Mouse (Mus musculus) C2C12 (cell line): ENCODE measurements around the gene Prrt3. TPM values are rescaled to one million over a fixed set of nuclear protein-coding genes. Genes with fewer than 3 reads are reported as not detected.

Source experiments
- H3K27me3 ChIP-seq: one replicate; pipeline ENCODE4 v1.6.1; 2011; ENCODE audit not compliant: control insufficient read depth, insufficient read depth, insufficient read length
- H3K36me3 ChIP-seq: one replicate; pipeline ENCODE4 v1.6.1; 2011; ENCODE audit not compliant: control insufficient read depth, insufficient read depth
- H3K4me3 ChIP-seq: one replicate; pipeline ENCODE4 v1.5.1; 2011; ENCODE audit warnings: mild to moderate bottlenecking, control low read depth; ENCODE audit not compliant: poor library complexity, insufficient read depth, severe bottlenecking
- H3K79me2 ChIP-seq: one replicate; pipeline ENCODE4 v1.6.1; 2011; ENCODE audit not compliant: control insufficient read depth, insufficient read depth
- H3K79me3 ChIP-seq: one replicate; pipeline ENCODE4 v1.6.1; 2011; ENCODE audit warnings: low read depth, control low read depth
- H3ac ChIP-seq: one replicate; pipeline ENCODE3; 2011; ENCODE audit warnings: low read depth; ENCODE audit not compliant: control insufficient read depth, insufficient read length
- CEBPB ChIP-seq: IDR thresholded peaks from one replicate; pipeline ENCODE4 v1.6.1; 2011; ENCODE audit warnings: low read depth, mild to moderate bottlenecking, control low read depth, moderate library complexity
- CTCF ChIP-seq: IDR thresholded peaks from one replicate; pipeline ENCODE4 v1.5.1; 2011; ENCODE audit not compliant: control insufficient read depth, insufficient read depth, insufficient read length
- FOSL1 ChIP-seq: IDR thresholded peaks from one replicate; pipeline ENCODE4 v1.8.0; 2011; ENCODE audit warnings: mild to moderate bottlenecking, low read length; ENCODE audit not compliant: poor library complexity, insufficient read depth, severe bottlenecking
- MAX ChIP-seq: IDR thresholded peaks from one replicate; pipeline ENCODE4 v1.6.1; 2011; ENCODE audit warnings: mild to moderate bottlenecking, control low read depth
- MYOD1 ChIP-seq: IDR thresholded peaks from one replicate; pipeline ENCODE4 v1.6.1; 2011; ENCODE audit warnings: low read depth; ENCODE audit not compliant: control insufficient read depth, insufficient read length
- MYOG ChIP-seq: IDR thresholded peaks from one replicate; pipeline ENCODE4 v1.6.1; 2011; ENCODE audit not compliant: control insufficient read depth, insufficient read length; ENCODE audit errors: extremely low read depth
- USF1 ChIP-seq: IDR thresholded peaks from one replicate; pipeline ENCODE4 v1.6.1; 2011; ENCODE audit warnings: low read depth, mild to moderate bottlenecking, control low read depth, moderate library complexity
- microRNA-seq: library from miRNA; unstranded; fragments of <30 nt; microRNA quantifications from one replicate; pipeline ENCODE4, GENCODE M21; 2019; ENCODE audit warnings: borderline microRNAs expressed
- polyA plus RNA-seq: library from polyadenylated mRNA; unstranded; fragments of >200 nt; fragmentation: generic; extraction: Trizol; gene quantifications from one replicate; pipeline ENCODE4 v1.2.1, GENCODE M21; 2012; ENCODE audit warnings: missing spikeins

Prrt3 gene
- polyA plus RNA-seq, 1 experiment: 0.04 TPM

DNA sequence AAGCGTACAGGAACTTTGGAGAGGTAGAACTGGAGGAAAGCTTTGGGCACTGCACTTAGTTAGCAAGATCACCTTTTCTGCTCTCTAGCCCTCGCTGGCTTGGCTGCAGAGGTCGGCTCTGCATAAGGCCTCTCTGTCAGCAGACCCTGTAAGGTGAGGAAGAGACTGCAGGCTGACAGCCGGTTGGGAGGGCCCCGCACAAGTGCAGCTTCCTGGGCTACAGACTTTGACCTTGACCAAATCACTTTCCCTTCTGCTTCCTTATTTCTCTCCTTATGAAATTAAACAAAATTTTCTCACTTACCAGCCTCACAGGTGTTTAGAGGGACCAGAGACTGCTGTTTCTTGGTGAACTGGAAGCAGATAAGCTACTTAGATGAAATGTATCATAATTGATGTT is 46.7 kb downstream of the Prrt3 start:
- Histone ChIP-seq H3K36me3 (no peaks in the 10 kb centered on the region), H3K4me3 (no peak overlapping the region), H3K27me3 (peaks cover 34% of the 10 kb centered on the region), H3ac (no peak overlapping the region), H3K79me2 (no peaks in the 10 kb centered on the region), H3K79me3 (no peaks in the 10 kb centered on the region)
- TF ChIP-seq MAX (no peak), CTCF (no peak), MYOG (no peak), CEBPB (no peak), FOSL1 (no peak), MYOD1 (no peak)

DNA sequence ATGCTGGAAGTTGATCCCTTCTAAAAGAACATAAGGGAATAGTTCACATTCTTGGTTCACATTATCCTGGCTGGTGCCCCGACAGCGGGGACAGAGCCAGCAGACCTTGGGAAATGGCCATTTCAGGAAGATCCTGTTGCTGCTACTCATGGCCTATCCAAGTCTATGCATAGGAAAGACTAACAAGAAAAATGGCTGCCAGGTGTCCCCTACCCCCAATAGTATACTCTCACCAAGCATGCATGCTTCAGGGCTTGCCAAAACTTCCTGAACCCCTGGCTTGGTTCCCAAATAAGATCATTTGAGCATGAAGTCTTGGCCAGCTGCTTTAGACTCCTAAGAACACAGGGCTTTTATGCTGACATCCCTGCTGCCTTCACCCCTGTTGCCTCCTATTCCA is 49.9 kb downstream of the Prrt3 start:
- no peaks in the 10 kb centered on the region for H3K79me2 ChIP-seq
- no peak overlapping the region for H3K4me3 ChIP-seq
- peaks cover 3% of the 10 kb centered on the region for H3K27me3 ChIP-seq
- H3K36me3 ChIP-seq: peaks cover 18% of the 10 kb centered on the region
- no peak overlapping the region for H3ac ChIP-seq
- TF ChIP-seq FOSL1 (no peak), MAX (no peak), USF1 (no peak), CEBPB (no peak), MYOD1 (no peak), MYOG (no peak), CTCF (no peak)
- no peaks in the 10 kb centered on the region for H3K79me3 ChIP-seq

DNA sequence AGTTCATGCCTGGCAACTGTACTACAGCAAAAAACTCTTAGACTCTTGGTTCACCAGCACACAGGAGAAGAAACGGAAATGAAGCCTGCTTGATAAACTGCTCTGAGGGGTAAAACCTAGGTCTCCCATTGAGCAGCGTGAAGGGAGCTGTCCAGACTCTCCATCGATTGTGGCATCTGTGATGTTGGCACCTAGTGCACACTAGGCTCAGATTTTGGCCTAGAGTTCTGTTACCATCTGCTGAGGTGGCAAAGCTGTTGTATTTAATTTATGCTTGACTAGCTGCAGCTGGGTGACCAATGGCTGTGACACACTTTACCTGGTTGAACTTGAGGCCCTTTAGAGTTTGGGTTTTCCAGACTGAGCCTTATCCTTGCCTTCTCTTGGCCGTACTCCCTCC is 54.1 kb downstream of the Prrt3 start:
- H3K36me3 ChIP-seq: peaks cover 34% of the 10 kb centered on the region
- no peak overlapping the region for H3K4me3 ChIP-seq
- TF ChIP-seq MYOG: no peak
- no peak for TF ChIP-seq MAX
- no peak for TF ChIP-seq USF1
- TF ChIP-seq FOSL1: no peak
- TF ChIP-seq CEBPB: no peak
- no peak for TF ChIP-seq CTCF
- TF ChIP-seq MYOD1: no peak
- no peaks in the 10 kb centered on the region for H3K27me3 ChIP-seq
- no peak overlapping the region for H3ac ChIP-seq
- peaks cover 39% of the 10 kb centered on the region for H3K79me2 ChIP-seq
- H3K79me3 ChIP-seq: peaks cover 18% of the 10 kb centered on the region

- H3K36me3 ChIP-seq: peaks cover 34% of the 10 kb centered on the region
- peaks cover 42% of the 10 kb centered on the region for H3K79me2 ChIP-seq
- no peak overlapping the region for H3ac ChIP-seq
- peaks cover 18% of the 10 kb centered on the region for H3K79me3 ChIP-seq
- no peak for TF ChIP-seq FOSL1
- TF ChIP-seq USF1: no peak
- no peak for TF ChIP-seq MYOG
- no peaks in the 10 kb centered on the region for H3K27me3 ChIP-seq
- no peak overlapping the region for H3K4me3 ChIP-seq
These were observed 57.3 kb downstream of the Prrt3 start for GRCm38 (mm10) chr6:113444207-113444965.

Small RNA genes within 50 kb of the gene (microRNA-seq; reads per million reads assigned to microRNA genes)
- not detected for gene Gm23365

Other genes starting within 250 kb of the Prrt3 start
- gene Cpne9, start 219.6 kb downstream of the Prrt3 start, polyA plus RNA-seq: 0.01 TPM
- 16.1 TPM for gene Brpf1, start 194.8 kb downstream of the Prrt3 start, polyA plus RNA-seq
- gene Ogg1, start 175.0 kb downstream of the Prrt3 start, polyA plus RNA-seq: 18.5 TPM
- gene Camk1, start 157.9 kb downstream of the Prrt3 start, polyA plus RNA-seq: 43.2 TPM
- 31.7 TPM for gene Tada3, start 124.0 kb downstream of the Prrt3 start, polyA plus RNA-seq
- 364 TPM for gene Arpc4, start 123.8 kb downstream of the Prrt3 start, polyA plus RNA-seq
- gene Ttll3, start 112.7 kb downstream of the Prrt3 start, polyA plus RNA-seq: 1.6 TPM
- gene Rpusd3, start 82.6 kb downstream of the Prrt3 start, polyA plus RNA-seq: 8.8 TPM
- not detected for gene Cidec, start 66.2 kb downstream of the Prrt3 start, polyA plus RNA-seq
- 76.4 TPM for gene Jagn1, start 59.4 kb downstream of the Prrt3 start, polyA plus RNA-seq
- gene Il17re, start 43.4 kb downstream of the Prrt3 start, polyA plus RNA-seq: not detected
- 36.2 TPM for gene Il17rc, start 30.5 kb downstream of the Prrt3 start, polyA plus RNA-seq
- gene Creld1, start 18.6 kb downstream of the Prrt3 start, polyA plus RNA-seq: 16.4 TPM
- 68.3 TPM for gene Emc3, start 29.7 kb upstream of the Prrt3 start, polyA plus RNA-seq
- gene Fancd2, start 29.8 kb upstream of the Prrt3 start, polyA plus RNA-seq: 4.8 TPM
- 0.07 TPM for gene Fancd2os, start 98.8 kb upstream of the Prrt3 start, polyA plus RNA-seq
- 200 TPM for gene Brk1, start 102.8 kb upstream of the Prrt3 start, polyA plus RNA-seq
- 13.6 TPM for gene Vhl, start 122.0 kb upstream of the Prrt3 start, polyA plus RNA-seq
- gene Irak2, start 136.5 kb upstream of the Prrt3 start, polyA plus RNA-seq: 45.9 TPM
- gene Tatdn2, start 195.1 kb upstream of the Prrt3 start, polyA plus RNA-seq: 41.0 TPM
- 0.33 TPM for gene Ghrl, start 217.9 kb upstream of the Prrt3 start, polyA plus RNA-seq
- 271 TPM for gene Sec13, start 238.8 kb upstream of the Prrt3 start, polyA plus RNA-seq